Mouse (Mus musculus) bone marrow, adult 2 months (tissue): ENCODE measurements around the gene Igfbp2.

Experiments used
- CTCF ChIP-seq: fragments of 200-500 bp; IDR thresholded peaks from 2 replicates; pipeline ENCODE4 v1.5.1; 2011; ENCODE audit warnings: low read length, control low read depth; ENCODE audit not compliant: control insufficient read depth, insufficient read depth
- POLR2A ChIP-seq: fragments of 200-500 bp; IDR thresholded peaks from 2 replicates; pipeline ENCODE4 v1.6.1; 2011; ENCODE audit warnings: low read depth, mild to moderate bottlenecking, control low read depth, low read length, borderline replicate concordance; ENCODE audit not compliant: control insufficient read depth

- TF ChIP-seq CTCF (no peak), POLR2A (no peak)
Observed at GRCm38 (mm10) chr1:72825286-72825685, 983 bp downstream of the Igfbp2 start.
